Mouse (Mus musculus) midbrain, embryonic 12.5 days (tissue): ENCODE measurements around the gene Vma21. TPM values are rescaled to one million over a fixed set of nuclear protein-coding genes. Genes with fewer than 3 reads are reported as not detected.

ENCODE experiments used
- ATAC-seq: fragments of 200-750 bp; cut with Nextera tagmentation; 2 replicates; pipeline ENCODE4 v1.8.0; 2017; ENCODE audit warnings: low read depth, moderate TSS enrichment, moderate library complexity; ENCODE audit not compliant: low FRiP score
- H3K27ac ChIP-seq: fragments of 300-500 bp; sonication (generic); replicated peaks from 2 replicates; pipeline ENCODE4 v1.5.1; 2016; ENCODE audit warnings: mild to moderate bottlenecking
- H3K27me3 ChIP-seq: fragments of 300-500 bp; sonication (generic); 2 replicates; pipeline ENCODE4 v1.6.1; 2016; ENCODE audit warnings: mild to moderate bottlenecking
- H3K36me3 ChIP-seq: fragments of 300-500 bp; sonication (generic); 2 replicates; pipeline ENCODE4 v1.6.1; 2016
- H3K4me1 ChIP-seq: fragments of 300-500 bp; sonication (generic); 2 replicates; pipeline ENCODE4 v1.6.1; 2016
- H3K4me2 ChIP-seq: fragments of 300-500 bp; sonication (generic); replicated peaks from 2 replicates; pipeline ENCODE4 v1.6.1; 2016; ENCODE audit warnings: mild to moderate bottlenecking, moderate library complexity
- H3K4me3 ChIP-seq: fragments of 300-500 bp; sonication (generic); 2 replicates; pipeline ENCODE4 v1.5.1; 2016; ENCODE audit warnings: mild to moderate bottlenecking
- H3K9ac ChIP-seq: fragments of 300-500 bp; sonication (generic); replicated peaks from 2 replicates; pipeline ENCODE4 v1.6.1; 2016; ENCODE audit warnings: mild to moderate bottlenecking, moderate library complexity
- H3K9me3 ChIP-seq: fragments of 300-500 bp; sonication (generic); 2 replicates; pipeline ENCODE4 v1.6.1; 2016; ENCODE audit warnings: mild to moderate bottlenecking
- WGBS: fragments of 180-500 bp; shearing (Covaris S2); methylation state at CpG from one replicate; pipeline ENCODE4 v1.1.7; 2016; 5-methylcytosine and 5-hydroxymethylcytosine counted together
- polyA plus RNA-seq: library from polyadenylated mRNA; unstranded; fragments of >200 nt; fragmentation: Nextera tagmentation; extraction: Ambion mirVana; gene quantifications from 2 replicates; pipeline ENCODE4 v1.2.1, GENCODE M21; 2016

Gene Vma21
- 50.3 TPM in 2 replicates for polyA plus RNA-seq

GRCm38 (mm10) chrX:71815631-71816345 lies at the start of gene Vma21:
TSS of gene Vma21 (plus strand) at chrX:71815924.
- 35% methylated on average over 12 of the region's 12 CpGs for WGBS
- Histone ChIP-seq H3K4me3 (peak within 1 kb of the TSS; percentile 61), H3K36me3 (no peaks in the 10 kb centered on the region), H3K9me3 (no peaks in the 10 kb centered on the region), H3K9ac (peak within 1 kb of the TSS; percentile 72), H3K27me3 (no peaks in the 10 kb centered on the region), H3K4me2 (peak within 1 kb of the TSS; percentile 53), H3K4me1 (0 out of 2 replicates have a peak, but pooled peaks cover 3% of the 10 kb centered on the region), H3K27ac (peak within 1 kb of the TSS; percentile 82)
- ATAC-seq, result no peak

DNA sequence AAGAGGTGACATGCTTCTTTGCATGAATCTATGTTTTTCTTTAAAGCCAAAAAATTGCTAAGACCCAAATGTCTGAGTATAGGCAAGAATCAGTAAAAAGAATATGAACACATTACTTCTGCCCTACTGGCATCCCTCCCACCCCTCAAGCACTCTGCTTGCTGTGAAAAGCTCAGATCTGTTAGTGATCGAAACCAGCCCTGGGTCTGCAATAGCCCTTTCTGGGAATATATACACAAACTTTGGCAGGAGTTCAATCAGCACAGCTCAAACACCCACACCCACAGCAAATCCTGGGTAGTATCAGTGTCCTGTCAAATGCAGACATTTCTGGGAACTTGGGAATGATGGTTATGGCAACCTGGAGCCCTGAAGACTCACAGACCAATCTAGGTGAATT lies 47.8 kb upstream of the Vma21 start:
- no peak overlapping the region for H3K9ac ChIP-seq
- 92% methylated on average over 1 of the region's 1 CpGs for WGBS
- H3K4me1 ChIP-seq, result no peaks in the 10 kb centered on the region
- no peak overlapping the region for H3K4me2 ChIP-seq
- H3K36me3 ChIP-seq, result no peaks in the 10 kb centered on the region
- H3K27ac ChIP-seq, result no peak overlapping the region
- no peaks in the 10 kb centered on the region for H3K9me3 ChIP-seq
- ATAC-seq, result no peak
- H3K27me3 ChIP-seq, result no peaks in the 10 kb centered on the region
- no peak overlapping the region for H3K4me3 ChIP-seq

- no peak for ATAC-seq
- H3K36me3 ChIP-seq, result no peaks in the 10 kb centered on the region
- H3K4me1 ChIP-seq, result no peaks in the 10 kb centered on the region
- 18% methylated on average over 4 of the region's 4 CpGs for WGBS
- H3K4me3 ChIP-seq, result no peak overlapping the region
- no peaks in the 10 kb centered on the region for H3K9me3 ChIP-seq
- H3K4me2 ChIP-seq, result no peak overlapping the region
- H3K27me3 ChIP-seq, result no peaks in the 10 kb centered on the region; the same call in 1 of the 2 replicates
- H3K27ac ChIP-seq, result no peak overlapping the region
- H3K9ac ChIP-seq, result no peak overlapping the region
Measured at GRCm38 (mm10) chrX:71791106-71791505, 24.6 kb upstream of the Vma21 start.

- H3K27ac ChIP-seq, result no peak overlapping the region
- no peaks in the 10 kb centered on the region for H3K4me1 ChIP-seq
- H3K9me3 ChIP-seq, result no peaks in the 10 kb centered on the region
- H3K9ac ChIP-seq, result no peak overlapping the region
- 0 out of 2 replicates have a peak, but pooled peaks have one; percentile 54 for ATAC-seq
- WGBS, result 42% methylated on average over 7 of the region's 7 CpGs
- H3K27me3 ChIP-seq, result no peaks in the 10 kb centered on the region
- H3K36me3 ChIP-seq, result no peaks in the 10 kb centered on the region
- no peak overlapping the region for H3K4me3 ChIP-seq
- H3K4me2 ChIP-seq, result no peak overlapping the region
Measured at GRCm38 (mm10) chrX:71797766-71798165, 18.0 kb upstream of the Vma21 start.

DNA sequence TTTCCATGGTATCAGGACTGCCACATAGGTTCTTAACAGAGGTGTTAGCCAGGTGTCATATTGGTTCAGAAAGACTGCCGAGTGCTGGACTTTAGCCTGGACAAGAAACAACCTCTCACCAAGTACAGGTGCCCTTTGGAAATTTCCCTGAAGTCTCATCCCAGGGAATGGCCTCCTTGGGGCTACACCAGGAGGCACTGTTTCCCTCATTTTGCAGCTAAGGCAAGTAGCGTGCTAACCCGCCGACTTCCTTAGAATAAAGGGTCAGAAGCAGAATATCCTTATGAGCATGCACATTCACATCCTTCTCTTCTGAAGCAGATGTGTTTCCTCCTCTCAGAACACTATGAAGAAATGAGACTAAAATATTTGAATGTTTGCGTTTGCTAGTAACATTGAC lies 16.8 kb upstream of the Vma21 start:
- Histone ChIP-seq H3K9me3 (no peaks in the 10 kb centered on the region), H3K9ac (no peak overlapping the region), H3K4me1 (no peaks in the 10 kb centered on the region), H3K36me3 (no peaks in the 10 kb centered on the region), H3K27me3 (no peaks in the 10 kb centered on the region), H3K27ac (no peak overlapping the region), H3K4me3 (no peak overlapping the region), H3K4me2 (no peak overlapping the region)
- 65% methylated on average over 5 of the region's 5 CpGs for WGBS
- ATAC-seq, result no peak

DNA sequence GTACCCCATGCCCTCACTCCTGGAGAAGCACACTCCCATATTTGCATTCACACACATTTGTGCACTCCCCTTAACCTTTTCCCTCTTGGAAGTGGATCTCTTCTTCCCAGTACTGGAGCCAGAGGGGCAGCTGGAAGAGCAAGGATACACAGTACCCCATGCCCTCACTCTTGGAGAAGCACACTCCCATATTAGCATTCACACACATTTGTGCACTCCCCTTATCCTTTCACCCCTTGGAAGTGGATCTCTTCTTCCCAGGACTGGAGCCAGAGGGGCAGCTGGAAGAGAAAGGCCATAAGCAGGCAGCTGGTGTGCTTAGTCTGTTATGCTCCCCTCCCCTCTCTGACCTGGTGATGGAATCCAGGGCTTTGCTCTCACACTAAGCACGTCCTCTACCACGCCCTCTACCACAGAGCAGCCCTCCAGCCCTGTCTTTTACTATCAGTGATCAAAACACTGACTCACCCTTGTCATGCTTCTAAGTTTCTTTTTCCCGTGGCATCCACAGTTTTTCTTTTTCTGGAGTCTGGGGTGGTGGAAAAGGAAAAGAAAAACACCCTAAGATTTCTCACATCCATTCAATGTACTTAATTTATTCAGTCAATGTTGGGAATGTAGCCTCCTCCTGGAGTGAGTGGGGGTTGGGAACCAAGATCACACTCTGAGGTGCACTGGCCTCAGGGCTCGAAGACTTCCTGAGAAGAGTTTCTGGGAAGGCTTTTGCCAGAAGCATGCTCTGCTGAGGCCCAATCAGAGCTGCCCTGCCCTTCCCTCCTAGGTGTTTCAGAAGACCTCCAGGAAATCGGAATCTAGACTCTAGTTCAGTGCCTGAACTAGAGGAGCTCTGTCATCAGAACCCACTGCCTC lies 3.5 kb upstream of the Vma21 start:
- no peak for ATAC-seq
- no peak overlapping the region for H3K9ac ChIP-seq
- no peaks in the 10 kb centered on the region for H3K9me3 ChIP-seq
- H3K27ac ChIP-seq, result no peak overlapping the region
- no peak overlapping the region for H3K4me2 ChIP-seq
- 56% methylated on average over 5 of the region's 5 CpGs for WGBS
- no peak overlapping the region for H3K4me3 ChIP-seq
- 0 out of 2 replicates have a peak, but pooled peaks cover 3% of the 10 kb centered on the region for H3K4me1 ChIP-seq
- H3K27me3 ChIP-seq, result no peaks in the 10 kb centered on the region
- no peaks in the 10 kb centered on the region for H3K36me3 ChIP-seq

- Histone ChIP-seq H3K9me3 (no peaks in the 10 kb centered on the region), H3K4me2 (peak overlapping the region; percentile 53)
- peak; percentile 98 for ATAC-seq
Measured at GRCm38 (mm10) chrX:71816401-71816857, 705 bp downstream of the Vma21 start.

DNA sequence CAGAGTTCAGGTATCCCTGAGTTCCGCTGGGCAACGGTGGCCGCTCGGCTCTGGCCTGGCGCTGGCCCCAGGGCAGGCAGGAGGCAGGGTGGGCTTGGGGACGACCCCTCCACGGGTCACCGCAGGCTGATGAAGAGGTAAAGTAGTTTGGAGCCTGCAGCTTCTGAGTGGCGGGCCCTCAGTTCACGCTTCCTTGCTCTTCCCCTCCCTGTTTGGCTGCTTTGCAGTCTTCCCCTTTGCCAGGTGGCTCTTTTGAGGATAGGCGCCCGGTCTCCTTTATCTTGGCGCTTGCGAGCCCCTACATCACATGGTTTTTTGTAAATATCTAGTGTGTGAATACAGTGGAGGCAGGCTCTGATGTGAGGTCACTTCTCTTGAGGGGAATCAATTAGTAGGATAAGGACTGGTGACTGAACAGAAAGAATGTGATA lies 1.2 kb downstream of the Vma21 start:
- H3K36me3 ChIP-seq, result no peaks in the 10 kb centered on the region
- H3K4me2 ChIP-seq, result peak overlapping the region; percentile 53
- peak overlapping the region; percentile 72 for H3K9ac ChIP-seq
- H3K9me3 ChIP-seq, result no peaks in the 10 kb centered on the region
- 28% methylated on average over 14 of the region's 14 CpGs for WGBS
- H3K27ac ChIP-seq, result peak overlapping the region; percentile 82
- peak overlapping the region; percentile 61 for H3K4me3 ChIP-seq
- no peaks in the 10 kb centered on the region for H3K27me3 ChIP-seq
- peak; percentile 87 for ATAC-seq
- 0 out of 2 replicates have a peak, but pooled peaks cover 3% of the 10 kb centered on the region for H3K4me1 ChIP-seq

More at GRCm38 (mm10) chrX:71816401-71816857, 705 bp downstream of the Vma21 start:
- 24% methylated on average over 52 of the region's 52 CpGs for WGBS
- Histone ChIP-seq H3K27me3 (no peaks in the 10 kb centered on the region), H3K4me1 (0 out of 2 replicates have a peak, but pooled peaks cover 3% of the 10 kb centered on the region), H3K4me3 (peak overlapping the region; percentile 61), H3K27ac (peak overlapping the region; percentile 82), H3K36me3 (no peaks in the 10 kb centered on the region), H3K9ac (peak overlapping the region; percentile 72)

- Histone ChIP-seq H3K4me1 (no peaks in the 10 kb centered on the region), H3K4me3 (no peak overlapping the region), H3K36me3 (no peaks in the 10 kb centered on the region), H3K27ac (no peak overlapping the region), H3K27me3 (no peaks in the 10 kb centered on the region), H3K9me3 (no peaks in the 10 kb centered on the region), H3K9ac (no peak overlapping the region), H3K4me2 (no peak overlapping the region)
- no peak for ATAC-seq
- 49% methylated on average over 4 of the region's 4 CpGs for WGBS
Measured at GRCm38 (mm10) chrX:71838911-71839310, 23.2 kb downstream of the Vma21 start.

GRCm38 (mm10) chrX:71846696-71847095 lies 31.0 kb downstream of the Vma21 start:
- no peaks in the 10 kb centered on the region for H3K36me3 ChIP-seq
- WGBS, result 85% methylated on average over 4 of the region's 4 CpGs
- no peak overlapping the region for H3K4me2 ChIP-seq
- ATAC-seq, result no peak
- no peaks in the 10 kb centered on the region for H3K4me1 ChIP-seq
- H3K27ac ChIP-seq, result no peak overlapping the region
- H3K4me3 ChIP-seq, result no peak overlapping the region
- H3K9ac ChIP-seq, result no peak overlapping the region
- no peaks in the 10 kb centered on the region for H3K9me3 ChIP-seq
- no peaks in the 10 kb centered on the region for H3K27me3 ChIP-seq

- H3K27ac ChIP-seq, result no peak overlapping the region
- H3K4me1 ChIP-seq, result no peaks in the 10 kb centered on the region
- no peaks in the 10 kb centered on the region for H3K9me3 ChIP-seq
- no peaks in the 10 kb centered on the region for H3K27me3 ChIP-seq
- H3K4me2 ChIP-seq, result no peak overlapping the region
- no peaks in the 10 kb centered on the region for H3K36me3 ChIP-seq
- no peak overlapping the region for H3K4me3 ChIP-seq
- no peak for ATAC-seq
- H3K9ac ChIP-seq, result no peak overlapping the region
Measured at GRCm38 (mm10) chrX:71853798-71854197, 38.1 kb downstream of the Vma21 start.
